Mouse (Mus musculus): Measurements from ENCODE around the gene Adcy2.

DNA sequence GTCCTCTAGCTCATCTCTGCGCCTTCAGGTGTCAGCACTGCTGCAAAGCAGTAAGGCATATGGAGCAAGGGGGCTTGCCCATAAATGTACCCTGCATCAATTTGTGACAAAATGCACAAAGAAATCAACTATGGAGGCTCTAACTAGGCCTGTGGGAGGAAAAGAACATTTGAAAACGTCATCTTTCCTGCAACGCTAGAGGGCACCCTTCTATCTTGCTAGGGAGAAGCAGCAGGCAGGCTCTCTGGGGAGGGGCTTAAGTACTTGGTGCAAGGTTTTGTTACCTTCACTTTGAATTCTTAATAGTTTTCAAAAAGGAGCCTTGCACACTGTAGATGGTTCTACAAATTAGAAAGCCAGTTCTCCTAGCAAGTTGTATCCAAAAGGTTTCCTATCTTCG lies 2.8 kb upstream of the Adcy2 start:
- TF ChIP-seq POLR2A (IDR thresholded peaks at IDR 0.05; ENCODE audit: control insufficient read depth, low read depth, low read length) (no peak), CTCF (IDR thresholded peaks at IDR 0.05; ENCODE audit: control insufficient read depth, insufficient read depth, insufficient replicate concordance, low read depth, low read length) (peak; percentile 9; the same call in 1 of the 2 replicates)
